Mouse (Mus musculus) embryonic stem cell, embryonic (primary cell): Measurements from ENCODE around the gene Tacc2.

Source experiments
- CTCF ChIA-PET, 4 experiments: fragments of 300-600 bp in 2 of 4; fragments of 350-600 bp in 2 of 4; sonication (Branson Sonifier 250); formaldehyde crosslinking; loops; one replicate each; lab custom pipeline; 2022; ENCODE audit warnings: inconsistent platforms in 2 of 4; lab: Charles Lee
- POLR2A ChIA-PET, 4 experiments: fragments of 300-600 bp in 2 of 4; fragments of 350-600 bp in 2 of 4; sonication (Branson Sonifier 250); formaldehyde crosslinking; loops; one replicate each; lab custom pipeline; 2022; ENCODE audit warnings: antibody characterized with exemption in 4 of 4, inconsistent platforms in 1 of 4; lab: Charles Lee

The Tacc2 gene

GRCm38 (mm10) chr7:130648061-130648460, 70.8 kb downstream of the Tacc2 start:
- POLR2A ChIA-PET, result interaction anchor here in 3 of 4 experiments (0.5 to 7.7 kb wide), 30 partner anchors 10 to 913 kb away, joined by 3 to 76 read pairs (median 8); partner anchors contain the start of gene Nsmce4a (in 1 of the 3)
- CTCF ChIA-PET, result interaction anchor here in 1 of 4 experiments (1.4 kb wide), 1 partner anchor 43 kb away, joined by 5 read pairs; no protein-coding TSS in a partner anchor

- ChIA-PET CTCF (interaction anchor here in 2 of 4 experiments (0.7 kb wide), 2 partner anchors 44 to 163 kb away, joined by 3 to 4 read pairs; no protein-coding TSS in a partner anchor), POLR2A (interaction anchor here in 3 of 4 experiments (0.7 to 7.7 kb wide), 24 partner anchors 9 to 252 kb away, joined by 3 to 76 read pairs (median 4); no protein-coding TSS in a partner anchor)
Measured at GRCm38 (mm10) chr7:130649257-130649656, 72.0 kb downstream of the Tacc2 start.

- POLR2A ChIA-PET, result interaction anchor here in 3 of 4 experiments (0.6 to 7.7 kb wide), 12 partner anchors 7 to 1294 kb away, joined by 3 to 76 read pairs (median 4); no protein-coding TSS in a partner anchor
- CTCF ChIA-PET, result no interaction called here
Measured at GRCm38 (mm10) chr7:130650621-130651020, 73.4 kb downstream of the Tacc2 start.

- CTCF ChIA-PET, result interaction anchor here in 2 of 4 experiments (0.5 to 1.8 kb wide), 2 partner anchors 48 to 86 kb away, joined by 3 to 5 read pairs; no protein-coding TSS in a partner anchor
- POLR2A ChIA-PET, result interaction anchor here in 3 of 4 experiments (0.5 to 4.1 kb wide), 26 partner anchors 8 to 182 kb away, joined by 3 to 23 read pairs (median 4); no protein-coding TSS in a partner anchor
Measured at GRCm38 (mm10) chr7:130653036-130653555, 75.9 kb downstream of the Tacc2 start.

- POLR2A ChIA-PET, result interaction anchor here in 3 of 4 experiments (0.9 to 6.9 kb wide), 8 partner anchors 7 to 23 kb away, joined by 3 to 76 read pairs (median 3); no protein-coding TSS in a partner anchor
- CTCF ChIA-PET, result no interaction called here
Measured at GRCm38 (mm10) chr7:130654562-130654961, 77.3 kb downstream of the Tacc2 start.

- CTCF ChIA-PET, result no interaction called here
- POLR2A ChIA-PET, result interaction anchor here in 2 of 4 experiments (0.7 to 6.9 kb wide), 3 partner anchors 9 to 124 kb away, joined by 3 to 76 read pairs (median 29); no protein-coding TSS in a partner anchor
Measured at GRCm38 (mm10) chr7:130656965-130657364, 79.7 kb downstream of the Tacc2 start.

- CTCF ChIA-PET, result no interaction called here
- POLR2A ChIA-PET, result interaction anchor here in 2 of 4 experiments (0.5 to 6.9 kb wide), 3 partner anchors 10 to 75 kb away, joined by 4 to 76 read pairs (median 23); no protein-coding TSS in a partner anchor
Measured at GRCm38 (mm10) chr7:130657751-130658150, 80.5 kb downstream of the Tacc2 start.

- ChIA-PET CTCF (interaction anchor here in 1 of 4 experiments (0.6 kb wide), 1 partner anchor 54 kb away, joined by 3 read pairs; no protein-coding TSS in a partner anchor), POLR2A (interaction anchor here in 3 of 4 experiments (0.6 to 6.9 kb wide), 7 partner anchors 9 to 106 kb away, joined by 3 to 76 read pairs (median 4); no protein-coding TSS in a partner anchor)
Measured at GRCm38 (mm10) chr7:130659129-130659528, 81.9 kb downstream of the Tacc2 start.

- CTCF ChIA-PET, result interaction anchor here in 3 of 4 experiments (0.6 to 1.5 kb wide), 12 partner anchors 9 to 297 kb away, joined by 3 to 13 read pairs (median 5); no protein-coding TSS in a partner anchor
- POLR2A ChIA-PET, result interaction anchor here in 3 of 4 experiments (0.6 to 3.0 kb wide), 30 partner anchors 9 to 131 kb away, joined by 3 to 53 read pairs (median 6); no protein-coding TSS in a partner anchor
Measured at GRCm38 (mm10) chr7:130662250-130662649, 85.0 kb downstream of the Tacc2 start.

- ChIA-PET POLR2A (interaction anchor here (0.6 to 3.0 kb wide), 39 partner anchors 9 to 314 kb away, joined by 3 to 53 read pairs (median 5); no protein-coding TSS in a partner anchor), CTCF (interaction anchor here (0.6 to 1.5 kb wide), 12 partner anchors 9 to 297 kb away, joined by 3 to 11 read pairs (median 4); no protein-coding TSS in a partner anchor)
Measured at GRCm38 (mm10) chr7:130662869-130663268, 85.6 kb downstream of the Tacc2 start.

GRCm38 (mm10) chr7:130664037-130664436, 86.8 kb downstream of the Tacc2 start:
- POLR2A ChIA-PET, result interaction anchor here in 2 of 4 experiments (1.0 to 3.0 kb wide), 4 partner anchors 8 to 130 kb away, joined by 3 to 53 read pairs (median 12); no protein-coding TSS in a partner anchor
- CTCF ChIA-PET, result no interaction called here

GRCm38 (mm10) chr7:130664629-130665028, 87.4 kb downstream of the Tacc2 start:
- POLR2A ChIA-PET, result interaction anchor here in 2 of 4 experiments (1.0 to 3.0 kb wide), 3 partner anchors 9 to 19 kb away, joined by 3 to 53 read pairs (median 6); no protein-coding TSS in a partner anchor
- CTCF ChIA-PET, result no interaction called here

GRCm38 (mm10) chr7:130665358-130665757, 88.1 kb downstream of the Tacc2 start:
- CTCF ChIA-PET, result interaction anchor here in 3 of 4 experiments (0.7 to 1.6 kb wide), 7 partner anchors 8 to 96 kb away, joined by 3 to 7 read pairs (median 3); no protein-coding TSS in a partner anchor
- POLR2A ChIA-PET, result interaction anchor here in 3 of 4 experiments (0.6 to 1.5 kb wide), 5 partner anchors 19 to 133 kb away, joined by 3 to 6 read pairs (median 3); no protein-coding TSS in a partner anchor

- ChIA-PET CTCF (interaction anchor here in 2 of 4 experiments (0.5 to 1.4 kb wide), 3 partner anchors 63 to 95 kb away, joined by 3 to 4 read pairs (median 3); no protein-coding TSS in a partner anchor), POLR2A (interaction anchor here in 2 of 4 experiments (0.5 to 7.6 kb wide), 7 partner anchors 9 to 135 kb away, joined by 3 to 71 read pairs (median 5); no protein-coding TSS in a partner anchor)
Measured at GRCm38 (mm10) chr7:130668013-130668412, 90.8 kb downstream of the Tacc2 start.

- POLR2A ChIA-PET, result interaction anchor here in 2 of 4 experiments (1.1 to 7.6 kb wide), 13 partner anchors 9 to 67 kb away, joined by 3 to 71 read pairs (median 5); no protein-coding TSS in a partner anchor
- CTCF ChIA-PET, result interaction anchor here (0.5 to 1.4 kb wide), 6 partner anchors 46 to 105 kb away, joined by 3 to 5 read pairs (median 3); no protein-coding TSS in a partner anchor
Measured at GRCm38 (mm10) chr7:130668729-130669281, 91.6 kb downstream of the Tacc2 start.

- CTCF ChIA-PET, result interaction anchor here in 3 of 4 experiments (0.5 to 1.4 kb wide), 4 partner anchors 64 to 105 kb away, joined by 3 to 5 read pairs (median 4); no protein-coding TSS in a partner anchor
- POLR2A ChIA-PET, result interaction anchor here in 3 of 4 experiments (0.5 to 7.6 kb wide), 15 partner anchors 8 to 138 kb away, joined by 3 to 71 read pairs (median 5); no protein-coding TSS in a partner anchor
Measured at GRCm38 (mm10) chr7:130669370-130669881, 92.2 kb downstream of the Tacc2 start.

- ChIA-PET CTCF (interaction anchor here in 2 of 4 experiments (0.7 to 4.1 kb wide), 6 partner anchors 10 to 1949 kb away, joined by 3 to 42 read pairs (median 4); no protein-coding TSS in a partner anchor), POLR2A (interaction anchor here in 3 of 4 experiments (0.6 to 7.6 kb wide), 20 partner anchors 8 to 245 kb away, joined by 3 to 71 read pairs (median 6); no protein-coding TSS in a partner anchor)
Measured at GRCm38 (mm10) chr7:130670358-130670757, 93.1 kb downstream of the Tacc2 start.
